Mouse (Mus musculus) brain, embryonic 14.5 days (tissue): ENCODE results near the gene Adarb2. TPM values are rescaled to one million over a fixed set of nuclear protein-coding genes. Genes with fewer than 3 reads are reported as not detected.

Experiments
- DNase-seq: peaks from one replicate; pipeline ENCODE4 v3.0.0-alpha.2; 2011; ENCODE audit warnings: low read depth
- CTCF ChIP-seq: fragments of 200-500 bp; IDR thresholded peaks from 2 replicates; pipeline ENCODE4 v1.5.1; 2012; ENCODE audit warnings: inconsistent platforms, mild to moderate bottlenecking, moderate library complexity, borderline replicate concordance; ENCODE audit not compliant: insufficient read depth, insufficient read length; ENCODE audit errors: extremely low read depth
- POLR2A ChIP-seq: fragments of 200-500 bp; IDR thresholded peaks from 2 replicates; pipeline ENCODE4 v1.6.1; 2012; ENCODE audit warnings: mild to moderate bottlenecking, inconsistent platforms, borderline replicate concordance; ENCODE audit not compliant: poor library complexity, insufficient read depth, insufficient read length, severe bottlenecking; ENCODE audit errors: extremely low read depth
- polyA plus RNA-seq: library from polyadenylated mRNA; depleted of rRNA; stranded (reverse); fragments of >200 nt; gene quantifications from 2 replicates; pipeline ENCODE4 v1.2.3, GENCODE M21; 2012

Gene Adarb2
- polyA plus RNA-seq, 1 experiment: 18.8 TPM

DNA sequence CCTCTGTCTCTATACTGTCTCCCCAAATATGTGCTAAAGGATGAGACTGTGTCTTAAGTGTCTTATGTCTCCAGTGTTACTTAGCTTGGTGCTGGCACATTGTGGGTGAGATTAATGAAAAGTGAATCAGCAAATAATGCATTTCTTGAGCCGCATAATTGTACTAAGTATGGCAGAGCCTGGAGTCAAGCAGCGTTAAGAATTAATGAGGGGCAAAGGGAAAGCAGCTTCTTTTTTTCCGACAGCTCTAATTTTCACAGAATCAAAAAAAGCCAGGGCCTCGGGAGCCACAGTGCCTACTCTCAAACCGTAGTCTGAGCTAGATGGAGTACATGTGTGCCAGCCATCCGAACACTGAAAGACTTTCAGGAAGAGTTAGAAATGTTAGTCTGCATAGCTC, 488.8 kb downstream of the Adarb2 start:
- no peak for TF ChIP-seq CTCF
- no peak for TF ChIP-seq POLR2A
- peak; percentile 60 for DNase-seq

- DNase-seq: no peak
- TF ChIP-seq CTCF: no peak
- TF ChIP-seq POLR2A: no peak
Measured at GRCm38 (mm10) chr13:8692787-8693186, 490.1 kb downstream of the Adarb2 start.

DNA sequence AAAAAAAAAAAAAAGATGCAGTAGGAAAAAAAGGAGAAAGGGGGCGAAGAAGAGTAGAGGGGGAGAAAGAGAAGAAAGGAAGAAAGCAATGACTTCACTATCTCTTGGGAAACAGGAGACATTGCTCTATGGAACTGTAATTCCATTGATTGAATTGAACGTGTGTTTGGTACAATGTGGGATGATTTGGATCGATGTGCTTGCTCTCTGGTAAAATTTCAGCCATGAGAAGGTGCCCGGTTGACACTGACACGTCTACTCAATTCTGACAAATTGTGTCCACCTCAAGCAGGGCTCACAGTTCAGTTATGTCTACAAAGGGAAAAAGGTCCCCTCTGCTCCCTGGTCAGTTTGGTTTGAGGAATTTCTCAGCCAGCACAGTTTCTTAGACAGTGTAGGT, 495.8 kb downstream of the Adarb2 start:
- TF ChIP-seq POLR2A (no peak), CTCF (no peak)
- DNase-seq: no peak

DNA sequence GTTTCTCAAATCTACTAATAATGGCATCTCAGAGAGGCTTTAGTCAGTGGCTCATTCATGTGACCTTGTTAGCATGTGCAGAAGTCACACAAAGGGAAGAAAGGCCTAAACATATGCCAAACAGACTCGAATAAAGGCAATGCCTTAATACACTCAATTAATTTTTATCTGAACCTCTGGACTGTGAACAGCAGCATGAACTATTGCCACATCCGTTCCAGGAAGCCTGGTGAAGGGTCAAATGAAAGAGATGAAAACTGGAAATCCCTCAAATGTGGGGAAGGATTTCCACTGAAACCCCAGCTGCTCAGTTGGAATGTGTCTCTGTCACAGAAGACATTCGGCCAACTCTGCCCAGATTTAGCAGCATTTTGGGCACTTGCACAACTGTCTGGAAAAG, 497.2 kb downstream of the Adarb2 start:
- DNase-seq: no peak
- TF ChIP-seq CTCF (no peak), POLR2A (no peak)

DNA sequence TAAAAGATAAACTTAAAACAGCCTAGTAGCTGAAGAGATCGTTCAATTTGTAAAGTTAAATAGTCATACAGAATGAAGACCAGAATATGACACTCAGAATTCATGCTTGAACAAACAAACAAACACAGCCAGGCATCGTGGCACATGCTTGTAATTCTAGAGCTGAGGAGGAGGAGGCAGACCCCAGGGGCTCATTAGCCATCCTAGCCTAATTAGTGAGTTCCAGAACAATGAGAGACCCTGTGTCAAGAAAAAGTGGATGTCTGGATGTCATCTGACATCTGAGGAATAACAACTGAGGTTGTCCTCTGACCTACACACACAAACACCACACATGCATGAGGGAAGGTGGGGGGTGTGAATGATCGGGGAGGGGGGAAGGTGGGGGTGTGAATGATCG, 498.3 kb downstream of the Adarb2 start:
- no peak for TF ChIP-seq CTCF
- TF ChIP-seq POLR2A: no peak

GRCm38 (mm10) chr13:8705296-8705695, 502.6 kb downstream of the Adarb2 start:
- DNase-seq: peak; percentile 31
- TF ChIP-seq POLR2A (no peak), CTCF (no peak)

More for the DNA sequence above, 498.3 kb downstream of the Adarb2 start:
- DNase-seq: no peak

GRCm38 (mm10) chr13:8713377-8713776, 510.7 kb downstream of the Adarb2 start:
- TF ChIP-seq CTCF (no peak), POLR2A (no peak)

DNA sequence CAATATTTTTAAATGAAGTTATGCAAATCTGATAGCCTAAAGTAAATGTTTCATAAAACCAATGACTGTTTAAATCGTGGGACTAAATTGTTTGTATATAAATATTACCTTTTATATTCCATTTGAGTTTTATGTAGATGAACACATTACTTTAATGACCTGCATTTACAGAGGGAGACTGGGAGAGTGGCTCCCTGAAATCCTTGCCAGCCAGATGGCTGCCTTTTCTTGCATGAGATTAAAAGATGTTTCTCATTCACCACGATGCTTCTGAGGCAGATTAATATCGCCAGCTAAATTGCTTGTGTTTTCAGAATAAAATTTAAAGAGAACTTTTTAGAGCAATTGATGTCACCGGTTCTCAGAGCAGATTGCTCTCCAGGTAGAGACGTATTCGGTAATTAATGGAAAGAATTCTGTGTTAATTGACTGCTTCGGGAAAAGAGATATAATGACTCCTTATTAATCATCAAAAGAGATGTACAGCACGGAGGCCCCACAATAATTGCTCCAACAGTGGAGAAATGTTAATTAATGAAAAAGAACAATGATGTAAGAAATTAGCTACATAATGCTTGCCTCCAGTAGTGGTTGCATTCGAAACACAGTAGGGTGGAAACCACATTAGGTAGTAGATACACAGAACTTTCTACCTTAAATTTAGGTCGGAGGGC, 527.4 kb downstream of the Adarb2 start:
- DNase-seq: peak; percentile 53

More at GRCm38 (mm10) chr13:8713377-8713776, 510.7 kb downstream of the Adarb2 start:
- DNase-seq: no peak

GRCm38 (mm10) chr13:8737139-8737865, 534.6 kb downstream of the Adarb2 start:
- peak; percentile 58 for DNase-seq
- no peak for TF ChIP-seq CTCF
- TF ChIP-seq POLR2A: no peak

More for the DNA sequence above, 527.4 kb downstream of the Adarb2 start:
- TF ChIP-seq POLR2A: no peak

- TF ChIP-seq POLR2A (no peak), CTCF (no peak)
- DNase-seq: no peak
Measured at GRCm38 (mm10) chr13:8742792-8743191, 540.1 kb downstream of the Adarb2 start.

DNA sequence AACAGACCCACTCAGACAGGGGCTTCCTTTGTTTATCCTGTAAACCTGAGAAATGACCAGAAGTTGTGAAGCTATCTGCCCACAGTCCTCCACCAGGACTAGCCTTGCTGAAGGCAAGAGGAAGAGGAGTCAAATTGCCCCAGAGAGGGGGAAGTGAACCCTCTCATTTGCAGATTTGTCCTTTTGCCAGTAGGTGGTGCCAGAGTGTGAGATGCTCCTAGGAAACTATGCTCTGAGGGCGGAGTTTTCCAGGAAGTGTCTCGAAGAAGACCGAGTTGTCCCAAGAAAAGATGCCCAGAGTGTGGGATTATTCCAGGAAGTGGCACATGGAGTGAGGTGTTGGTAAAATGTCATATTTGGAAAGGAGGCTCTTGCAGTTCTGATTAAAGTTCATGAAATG, 541.9 kb downstream of the Adarb2 start:
- peak; percentile 16 for DNase-seq
- peak; percentile 52; the same call in 1 of the 2 replicates for TF ChIP-seq CTCF
- no peak for TF ChIP-seq POLR2A

DNA sequence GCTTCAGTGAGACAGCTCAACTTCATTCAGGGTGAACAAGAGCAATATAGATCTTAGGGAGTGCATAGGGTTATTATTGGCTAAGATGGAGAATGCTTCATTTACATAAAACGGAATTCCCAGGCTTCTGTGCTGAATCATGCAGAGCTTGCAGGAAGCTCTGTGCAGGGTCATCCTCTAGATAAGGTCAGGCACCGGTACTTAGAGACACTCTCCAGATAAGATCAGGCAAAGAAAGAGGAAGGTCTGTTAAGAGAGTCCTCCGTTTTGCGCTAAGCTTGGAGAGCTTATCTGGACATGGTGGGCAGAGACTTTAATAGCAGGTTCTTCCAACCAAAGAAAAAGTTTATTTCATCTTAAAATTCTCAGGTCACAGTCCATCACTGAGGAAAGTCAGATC, 542.9 kb downstream of the Adarb2 start:
- no peak for TF ChIP-seq CTCF
- no peak for TF ChIP-seq POLR2A

More for the DNA sequence above, 542.9 kb downstream of the Adarb2 start:
- DNase-seq: no peak
